Mouse (Mus musculus) liver, embryonic 14.5 days (tissue): ENCODE results near the gene Cpt1a. TPM values are rescaled to one million over a fixed set of nuclear protein-coding genes. Genes with fewer than 3 reads are reported as not detected.

Source experiments
- ATAC-seq: fragments of 200-750 bp; cut with Nextera tagmentation; 2 replicates; pipeline ENCODE4 v1.8.0; 2017; ENCODE audit warnings: moderate number of reproducible peaks, mild to moderate bottlenecking, moderate library complexity; ENCODE audit not compliant: insufficient read depth
- DNase-seq, 3 experiments: peaks; one replicate each; pipeline ENCODE4 v3.0.0-alpha.2; 2012 to 2013; ENCODE audit warnings: low read depth in 3 of 3, low spot score in 3 of 3
- H3K27ac ChIP-seq: fragments of 300-500 bp; sonication (generic); 2 replicates; pipeline ENCODE4 v1.5.1; 2014; ENCODE audit warnings: moderate library complexity, mild to moderate bottlenecking, control low read depth, inconsistent platforms
- H3K27me3 ChIP-seq: fragments of 300-500 bp; sonication (generic); 2 replicates; pipeline ENCODE4 v1.6.1; 2014; ENCODE audit warnings: mild to moderate bottlenecking, low read length, moderate library complexity; ENCODE audit not compliant: control insufficient read depth, insufficient read depth
- H3K36me3 ChIP-seq: fragments of 300-500 bp; sonication (generic); replicated peaks from 2 replicates; pipeline ENCODE4 v1.6.1; 2014; ENCODE audit warnings: low read depth; ENCODE audit not compliant: control insufficient read depth, insufficient read depth
- H3K4me1 ChIP-seq, 2 experiments: fragments of 200-500 bp in 1 of 2; fragments of 300-500 bp in 1 of 2; sonication (generic) in 1 of 2; replicated peaks; 2 replicates each; pipeline ENCODE4 v1.6.1; 2012 to 2014; ENCODE audit warnings: antibody characterized with exemption in 1 of 2, inconsistent platforms in 1 of 2, low read length in 1 of 2; ENCODE audit not compliant: control insufficient read depth in 2 of 2, insufficient read depth in 2 of 2
- H3K4me2 ChIP-seq: fragments of 300-500 bp; sonication (generic); 2 replicates; pipeline ENCODE4 v1.6.1; 2014; ENCODE audit warnings: low read depth, mild to moderate bottlenecking, control low read depth, moderate library complexity
- H3K4me3 ChIP-seq, 2 experiments: fragments of 200-500 bp in 1 of 2; fragments of 300-500 bp in 1 of 2; sonication (generic) in 1 of 2; 2 replicates each; pipeline ENCODE4 v1.5.1; 2012 to 2014; ENCODE audit warnings: low read depth in 2 of 2, low read length in 2 of 2, mild to moderate bottlenecking in 2 of 2, control low read depth in 1 of 2, inconsistent platforms in 1 of 2, moderate library complexity in 1 of 2; ENCODE audit not compliant: insufficient read depth in 1 of 2
- H3K9ac ChIP-seq: fragments of 300-500 bp; sonication (generic); replicated peaks from 2 replicates; pipeline ENCODE4 v1.6.1; 2014; ENCODE audit warnings: mild to moderate bottlenecking, control low read depth, moderate library complexity
- H3K9me3 ChIP-seq: fragments of 300-500 bp; sonication (generic); 2 replicates; pipeline ENCODE4 v1.6.1; 2016; ENCODE audit warnings: low read length, mixed read lengths; ENCODE audit not compliant: control insufficient read depth
- CTCF ChIP-seq: IDR thresholded peaks from 2 replicates; pipeline ENCODE4 v1.5.1; 2016; ENCODE audit warnings: antibody characterized with exemption, low read depth, control low read depth
- EP300 ChIP-seq: IDR thresholded peaks from 2 replicates; pipeline ENCODE4 v1.6.1; 2016; ENCODE audit warnings: antibody characterized with exemption, low read depth
- WGBS: fragments of 180-500 bp; shearing (Covaris S2); extraction: QIAGEN DNeasy Blood & Tissue Kit; methylation state at CpG from one replicate; pipeline ENCODE4 v1.1.7; 2014; ENCODE audit not compliant: insufficient replicate concordance; 5-methylcytosine and 5-hydroxymethylcytosine counted together
- polyA plus RNA-seq, 2 experiments: library from polyadenylated mRNA; depleted of rRNA in 1 of 2; stranded (reverse) in 1 of 2; unstranded in 1 of 2; fragments of >200 nt; fragmentation: Nextera tagmentation in 1 of 2; extraction: Ambion mirVana in 1 of 2; gene quantifications; 2 replicates each; pipeline versions ENCODE4 v1.2.1 to v1.2.3; 2012 to 2014

The Cpt1a gene
- polyA plus RNA-seq, 2 experiments = 4.6 to 5.2 TPM

- Histone ChIP-seq H3K4me2 (no peak overlapping the region), H3K9ac (no peak overlapping the region), H3K27me3 (no peaks in the 10 kb centered on the region), H3K4me1 (no peaks in the 10 kb centered on the region), H3K9me3 (no peaks in the 10 kb centered on the region), H3K4me3 (no peak overlapping the region), H3K27ac (no peak overlapping the region), H3K36me3 (no peaks in the 10 kb centered on the region)
- DNase-seq = no peak
- ATAC-seq = no peak
- WGBS = 70% methylated on average over 6 of the region's 6 CpGs
- TF ChIP-seq CTCF = no peak
- no peak for TF ChIP-seq EP300
Measured at GRCm38 (mm10) chr19:3422488-3422887, 100.4 kb downstream of the Cpt1a start.

- Histone ChIP-seq H3K27me3 (no peaks in the 10 kb centered on the region), H3K9me3 (no peaks in the 10 kb centered on the region), H3K4me3 (no peak overlapping the region), H3K36me3 (no peaks in the 10 kb centered on the region), H3K4me2 (no peak overlapping the region), H3K9ac (no peak overlapping the region), H3K4me1 (no peaks in the 10 kb centered on the region), H3K27ac (no peak overlapping the region)
- 28% methylated on average over 4 of the region's 4 CpGs for WGBS
- TF ChIP-seq CTCF (no peak), EP300 (no peak)
- DNase-seq (no peak), ATAC-seq (no peak)
Measured at GRCm38 (mm10) chr19:3422981-3423380, 100.8 kb downstream of the Cpt1a start.

GRCm38 (mm10) chr19:3424214-3424613 lies 102.1 kb downstream of the Cpt1a start:
- ATAC-seq = no peak
- Histone ChIP-seq H3K27me3 (no peaks in the 10 kb centered on the region), H3K4me1 (no peaks in the 10 kb centered on the region), H3K27ac (no peak overlapping the region), H3K4me3 (no peak overlapping the region), H3K9ac (no peak overlapping the region), H3K4me2 (no peak overlapping the region), H3K36me3 (no peaks in the 10 kb centered on the region), H3K9me3 (no peaks in the 10 kb centered on the region)
- DNase-seq = no peak
- WGBS = 69% methylated on average over 2 of the region's 2 CpGs
- TF ChIP-seq CTCF = no peak
- TF ChIP-seq EP300 = no peak

GRCm38 (mm10) chr19:3428057-3428830 lies 106.1 kb downstream of the Cpt1a start:
- no peaks in the 10 kb centered on the region for H3K27me3 ChIP-seq
- DNase-seq (no peak), ATAC-seq (no peak)
- no peak overlapping the region for H3K27ac ChIP-seq
- WGBS = 70% methylated on average over 15 of the region's 15 CpGs
- H3K36me3 ChIP-seq = no peaks in the 10 kb centered on the region
- H3K4me3 ChIP-seq = no peak overlapping the region
- no peak overlapping the region for H3K4me2 ChIP-seq
- no peak for TF ChIP-seq EP300
- TF ChIP-seq CTCF = no peak
- H3K9ac ChIP-seq = no peak overlapping the region
- no peaks in the 10 kb centered on the region for H3K9me3 ChIP-seq
- no peaks in the 10 kb centered on the region for H3K4me1 ChIP-seq

- no peak for ATAC-seq
- H3K4me3 ChIP-seq = no peak overlapping the region
- no peak for DNase-seq
- H3K4me1 ChIP-seq = no peaks in the 10 kb centered on the region
- no peaks in the 10 kb centered on the region for H3K27me3 ChIP-seq
- no peak overlapping the region for H3K4me2 ChIP-seq
- no peak overlapping the region for H3K27ac ChIP-seq
- H3K36me3 ChIP-seq = no peaks in the 10 kb centered on the region
- no peak overlapping the region for H3K9ac ChIP-seq
- 49% methylated on average over 7 of the region's 7 CpGs for WGBS
- TF ChIP-seq CTCF (no peak), EP300 (no peak)
- H3K9me3 ChIP-seq = no peaks in the 10 kb centered on the region
Measured at GRCm38 (mm10) chr19:3429156-3429816, 107.2 kb downstream of the Cpt1a start.
